Mouse (Mus musculus) adrenal gland, adult 8-10 months (tissue): Measurements from ENCODE around the gene Phka1. TPM values are rescaled to one million over a fixed set of nuclear protein-coding genes. Genes with fewer than 3 reads are reported as not detected.
"Not testable (repeated sequence)": the region's sequence is repeated elsewhere in the genome, so short reads cannot be mapped to it uniquely, and the experiment has no call there.

Experiments
- DNase-seq: peaks from one replicate; pipeline ENCODE4 v3.0.0; 2022
- total RNA-seq, 4 experiments: library from RNA; stranded (reverse); gene quantifications; 2 replicates each; pipeline ENCODE4 v1.2.4; 2022

The Phka1 gene
- total RNA-seq = 10 to 100 TPM; 14.8 to 22.7 (median 19.0) TPM

GRCm38 (mm10) chrX:102643823-102644572 lies at the start of gene Phka1:
TSS of gene Phka1 (minus strand) at chrX:102644246.
- peak; percentile 71 for DNase-seq

- not testable (repeated sequence) for DNase-seq
Observed at GRCm38 (mm10) chrX:102689252-102689651, 45.2 kb upstream of the Phka1 start.

GRCm38 (mm10) chrX:102686872-102687271 lies 42.8 kb upstream of the Phka1 start, which contains the start of gene Gm3880:
TSS of gene Gm3880 (minus strand) at chrX:102686972.
- DNase-seq = not testable (repeated sequence)

GRCm38 (mm10) chrX:102684706-102685105 lies 40.7 kb upstream of the Phka1 start:
- not testable (repeated sequence) for DNase-seq

GRCm38 (mm10) chrX:102666641-102667040 lies 22.6 kb upstream of the Phka1 start:
- DNase-seq = no peak

- no peak for DNase-seq
Observed at GRCm38 (mm10) chrX:102660712-102661111, 16.7 kb upstream of the Phka1 start.

GRCm38 (mm10) chrX:102645691-102646090 lies 1.6 kb upstream of the Phka1 start:
- DNase-seq = no peak

GRCm38 (mm10) chrX:102645146-102645545 lies 1.1 kb upstream of the Phka1 start:
- DNase-seq = no peak

GRCm38 (mm10) chrX:102644573-102644951 lies 516 bp upstream of the Phka1 start:
- DNase-seq = no peak

GRCm38 (mm10) chrX:102601269-102601668 lies 42.8 kb downstream of the Phka1 start:
- no peak for DNase-seq

- DNase-seq = no peak
Observed at GRCm38 (mm10) chrX:102588560-102588959, 55.5 kb downstream of the Phka1 start.

GRCm38 (mm10) chrX:102571186-102571585 lies 72.9 kb downstream of the Phka1 start:
- no peak for DNase-seq

- peak; percentile 23 for DNase-seq
Observed at GRCm38 (mm10) chrX:102556906-102557305, 87.1 kb downstream of the Phka1 start.

GRCm38 (mm10) chrX:102509205-102509604 lies 134.8 kb downstream of the Phka1 start:
- no peak for DNase-seq

- DNase-seq = peak; percentile 20
Observed at GRCm38 (mm10) chrX:102504644-102505481, 139.2 kb downstream of the Phka1 start, which contains the start of gene Hdac8. TSS of gene Hdac8 (minus strand) at chrX:102505359.

- no peak for DNase-seq
Observed at GRCm38 (mm10) chrX:102504179-102504578, 139.9 kb downstream of the Phka1 start.

GRCm38 (mm10) chrX:102493992-102494730 lies 149.9 kb downstream of the Phka1 start:
- DNase-seq = no peak

- no peak for DNase-seq
Observed at GRCm38 (mm10) chrX:102485575-102485974, 158.5 kb downstream of the Phka1 start.

- DNase-seq = peak; percentile 20
Observed at GRCm38 (mm10) chrX:102479665-102480064, 164.4 kb downstream of the Phka1 start.

- no peak for DNase-seq
Observed at GRCm38 (mm10) chrX:102478965-102479364, 165.1 kb downstream of the Phka1 start.

GRCm38 (mm10) chrX:102478481-102478880 lies 165.6 kb downstream of the Phka1 start:
- no peak for DNase-seq

- peak; percentile 20 for DNase-seq
Observed at GRCm38 (mm10) chrX:102476784-102477183, 167.3 kb downstream of the Phka1 start.

GRCm38 (mm10) chrX:102475555-102475954 lies 168.5 kb downstream of the Phka1 start:
- DNase-seq = no peak
